23 mouse cellular contexts compared by ENCODE assay signal in genomic region chr14:99449870-99450269, GRCm38 (mm10).
DNase-seq lines count a peak whose midpoint lies in the region; ATAC-seq and TF ChIP-seq lines count a peak whose summit lies in the region.
"Had no signal": no experiment of that assay in that cellular context is flagged by ENCODE, and none has a peak within 500 bp of the region (broad histone marks: within the 10 kb centered on the region; RNA-seq: fewer than 3 reads in every experiment).

No protein-coding gene starts in this region.

- no peak overlapping the region for H3K27ac ChIP-seq in cerebellum, adult 2 months (ENCODE audit: insufficient read depth, low read length)
- H3K27ac ChIP-seq: hindbrain, postnatal 0 days; kidney, embryonic 15.5 days; left cerebral cortex, adult 2 months; limb, embryonic 15.5 days; neural tube, embryonic 12.5 days had no signal

- no peaks in the 10 kb centered on the region for H3K4me1 ChIP-seq in cerebellum, adult 2 months (ENCODE audit: control insufficient read depth, insufficient read depth, low read length)
- H3K4me1 ChIP-seq: kidney, embryonic 15.5 days; limb, embryonic 15.5 days; neural tube, embryonic 12.5 days had no signal

- H3K4me3 ChIP-seq in cerebellum, adult 2 months (replicated peaks; ENCODE audit: insufficient read depth, low read depth, low read length): no peak overlapping the region
- H3K4me3 ChIP-seq: kidney, embryonic 15.5 days; left cerebral cortex, adult 2 months; limb, embryonic 15.5 days; neural tube, embryonic 12.5 days had no signal

- no peak for TF ChIP-seq POLR2A in cerebellum, adult 2 months (IDR thresholded peaks at IDR 0.05; ENCODE audit: borderline replicate concordance, insufficient read depth, low read length)

- peak; percentile 73 for ATAC-seq in megakaryocyte, adult 5-6 weeks (ENCODE audit: poor library complexity, severe bottlenecking)
- ATAC-seq: hindbrain, postnatal 0 days; intestine, postnatal 0 days had no signal

- peak; percentile 98 for DNase-seq in 416B (ENCODE audit: low read depth)
- DNase-seq in T-cell, adult 2 months (ENCODE audit: low spot score): peak; percentile 62
- peak; percentile 34 to 65 for DNase-seq in natural killer cell, adult 2 months (ENCODE audit: low spot score in 2 of 2)
- no peak for DNase-seq in gastrocnemius, postnatal 10 days
- no peak for DNase-seq in urinary bladder, postnatal 36 days (ENCODE audit: low spot score in 2 of 2)
- DNase-seq in cerebellum, adult 2 months: no peak
- DNase-seq: adrenal gland, postnatal 14 days; cerebellum, adult 9-11 months; gastrocnemius, postnatal 36 days; kidney, postnatal 36 days; left cerebral cortex, postnatal 4 days; lung, postnatal 4 days; retina, postnatal 1 day; right cerebral cortex, postnatal 25 days; spleen, adult 18-20 months; thymus, postnatal 36 days had no signal

- 86% methylated on average over 5 of the region's 5 CpGs for WGBS in cerebellum, adult 2 months

- H3K27me3 ChIP-seq in cerebellum, adult 2 months (ENCODE audit: control insufficient read depth, insufficient read depth, low read length): no peaks in the 10 kb centered on the region
- H3K27me3 ChIP-seq: kidney, embryonic 15.5 days; limb, embryonic 15.5 days; neural tube, embryonic 12.5 days had no signal

- TF ChIP-seq CTCF in cerebellum, adult 2 months (IDR thresholded peaks at IDR 0.05; ENCODE audit: borderline replicate concordance, insufficient read depth, low read depth, low read length): no peak

Comparison
In these comparisons a context has a peak if more than half of its experiments do, and no peak if none do; other contexts are left out.
1. DNase-seq: peak in 416B (single experiment), T-cell, adult 2 months (single experiment) and natural killer cell, adult 2 months (2 of 2); none in gastrocnemius, postnatal 10 days (single experiment), urinary bladder, postnatal 36 days (0 of 2) and cerebellum, adult 2 months (0 of 2).